Mouse (Mus musculus) layer of hippocampus, adult 9-10 months (tissue): ENCODE data around the gene Nsun2.

Experiments used
- DNase-seq: peaks from one replicate; pipeline ENCODE4 v3.0.0; 2022; ENCODE audit warnings: low spot score

Gene Nsun2

GRCm38 (mm10) chr13:69636816-69637215 lies 103.3 kb downstream of the Nsun2 start:
- DNase-seq: no peak

GRCm38 (mm10) chr13:69637657-69638056 lies 104.1 kb downstream of the Nsun2 start:
- no peak for DNase-seq

GRCm38 (mm10) chr13:69638108-69638626 lies 104.6 kb downstream of the Nsun2 start:
- no peak for DNase-seq

GRCm38 (mm10) chr13:69639251-69639650 lies 105.7 kb downstream of the Nsun2 start:
- no peak for DNase-seq

GRCm38 (mm10) chr13:69640126-69640525 lies 106.6 kb downstream of the Nsun2 start:
- DNase-seq: no peak

- DNase-seq: no peak
Measured at GRCm38 (mm10) chr13:69640541-69640940, 107.0 kb downstream of the Nsun2 start.

GRCm38 (mm10) chr13:69641017-69641416 lies 107.5 kb downstream of the Nsun2 start:
- no peak for DNase-seq

- no peak for DNase-seq
Measured at GRCm38 (mm10) chr13:69642656-69643216, 109.2 kb downstream of the Nsun2 start.

- DNase-seq: no peak
Measured at GRCm38 (mm10) chr13:69643937-69644336, 110.4 kb downstream of the Nsun2 start.

- no peak for DNase-seq
Measured at GRCm38 (mm10) chr13:69644427-69645166, 111.1 kb downstream of the Nsun2 start.

GRCm38 (mm10) chr13:69645694-69646423 lies 112.3 kb downstream of the Nsun2 start:
- no peak for DNase-seq

- no peak for DNase-seq
Measured at GRCm38 (mm10) chr13:69646481-69646880, 112.9 kb downstream of the Nsun2 start.

- DNase-seq: no peak
Measured at GRCm38 (mm10) chr13:69654508-69654907, 121.0 kb downstream of the Nsun2 start.

GRCm38 (mm10) chr13:69672121-69672520 lies 138.6 kb downstream of the Nsun2 start:
- no peak for DNase-seq

GRCm38 (mm10) chr13:69672565-69672964 lies 139.0 kb downstream of the Nsun2 start:
- DNase-seq: no peak

GRCm38 (mm10) chr13:69673197-69673920 lies 139.8 kb downstream of the Nsun2 start:
- no peak for DNase-seq

- no peak for DNase-seq
Measured at GRCm38 (mm10) chr13:69673921-69674618, 140.5 kb downstream of the Nsun2 start.
